Mouse (Mus musculus): ENCODE data around the gene Lrrfip2.

DNA sequence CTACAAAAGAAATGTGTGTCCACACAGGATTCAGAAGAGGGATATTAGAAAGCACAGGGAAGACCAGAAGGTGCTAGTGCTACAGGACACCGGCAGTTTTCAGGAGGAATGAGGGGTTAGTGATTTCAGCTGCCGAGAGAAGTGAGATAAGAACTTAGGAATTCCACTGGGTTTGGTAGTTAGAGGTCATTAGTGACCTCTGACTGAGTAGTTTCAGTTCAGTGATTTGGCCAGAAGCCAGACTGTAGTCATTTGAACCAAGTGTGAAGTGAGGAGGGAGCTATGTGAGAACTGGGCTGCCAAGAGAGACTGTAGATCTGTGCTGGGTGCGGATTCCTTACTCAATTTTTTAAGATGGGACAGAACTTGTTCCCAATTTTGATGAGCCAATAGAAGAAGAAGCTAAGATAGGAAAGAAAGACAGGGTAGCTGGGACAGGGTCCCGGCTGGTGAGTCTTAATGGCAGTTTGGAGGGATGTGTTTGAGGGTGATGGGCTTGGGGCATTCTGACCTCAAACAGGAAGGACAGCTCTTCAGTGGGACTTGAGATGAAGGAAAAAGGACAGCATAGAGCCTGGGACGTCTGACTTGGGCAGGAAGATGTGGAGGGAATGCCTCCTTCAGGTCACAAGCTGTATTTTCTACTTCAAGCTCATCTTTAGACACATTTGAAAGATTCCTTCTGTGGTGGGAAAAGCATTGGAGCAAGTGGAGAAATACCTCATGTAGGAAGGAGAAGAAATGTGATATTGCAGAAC, 32.0 kb downstream of the Lrrfip2 start:
- TF ChIP-seq GATA1 (IDR thresholded peaks at IDR 0.05; ENCODE audit: borderline replicate concordance, low read length) (no peak), FLI1 (IDR thresholded peaks at IDR 0.05; ENCODE audit: low read length) (no peak)
